Mouse (Mus musculus): ENCODE measurements at regions not wholly inside any gene's neighbourhood (a gene's known extent, or its start where the extent isn't known, plus 50 kb on each side); places are given as distances from the start of the nearest gene placed in this dataset.

- Histone ChIP-seq H3K36me3 (ENCODE audit: control insufficient read depth, insufficient read depth, low read length) (no peaks in the 10 kb centered on the region), H3K9me3 (ENCODE audit: control insufficient read depth, low read length) (no peaks in the 10 kb centered on the region), H3K4me1 (replicated peaks; ENCODE audit: control insufficient read depth, insufficient read depth, low read length) (no peaks in the 10 kb centered on the region), H3K27ac (ENCODE audit: low read depth, low read length) (no peak overlapping the region), H3K27me3 (ENCODE audit: control insufficient read depth, insufficient read depth, low read length) (no peaks in the 10 kb centered on the region), H3K4me3 (ENCODE audit: low read depth, low read length) (no peak overlapping the region), H3K4me2 (replicated peaks; ENCODE audit: low read depth, low read length) (no peak overlapping the region), H3K9ac (ENCODE audit: low read depth, low read length) (no peak overlapping the region)
- WGBS: 84% methylated on average over 3 of the region's 3 CpGs
- DNase-seq (ENCODE audit: low spot score) (no peak), ATAC-seq (ENCODE audit: low FRiP score) (no peak)
Measured at GRCm38 (mm10) chr11:7010858-7011257, 52.4 kb upstream of the Adcy1 start.

GRCm38 (mm10) chr11:6999329-6999728 lies 64.0 kb upstream of the Adcy1 start:
- H3K4me1 ChIP-seq (replicated peaks; ENCODE audit: control insufficient read depth, insufficient read depth, low read length): no peaks in the 10 kb centered on the region
- DNase-seq (ENCODE audit: low spot score) (no peak), ATAC-seq (ENCODE audit: low FRiP score) (no peak)
- no peaks in the 10 kb centered on the region for H3K36me3 ChIP-seq (ENCODE audit: control insufficient read depth, insufficient read depth, low read length)
- no peak overlapping the region for H3K4me2 ChIP-seq (replicated peaks; ENCODE audit: low read depth, low read length)
- H3K4me3 ChIP-seq (ENCODE audit: low read depth, low read length): no peak overlapping the region
- H3K27ac ChIP-seq (ENCODE audit: low read depth, low read length): no peak overlapping the region
- no peak overlapping the region for H3K9ac ChIP-seq (ENCODE audit: low read depth, low read length)
- no peaks in the 10 kb centered on the region for H3K27me3 ChIP-seq (ENCODE audit: control insufficient read depth, insufficient read depth, low read length)
- H3K9me3 ChIP-seq (ENCODE audit: control insufficient read depth, low read length): no peaks in the 10 kb centered on the region

- H3K9me3 ChIP-seq (ENCODE audit: control insufficient read depth, low read length): no peaks in the 10 kb centered on the region
- WGBS: 70% methylated on average over 1 of the region's 1 CpGs
- DNase-seq (ENCODE audit: low spot score): no peak
- H3K4me3 ChIP-seq (ENCODE audit: low read depth, low read length): no peak overlapping the region
- no peak overlapping the region for H3K9ac ChIP-seq (ENCODE audit: low read depth, low read length)
- no peak overlapping the region for H3K4me2 ChIP-seq (replicated peaks; ENCODE audit: low read depth, low read length)
- no peak for ATAC-seq (ENCODE audit: low FRiP score)
- no peaks in the 10 kb centered on the region for H3K4me1 ChIP-seq (replicated peaks; ENCODE audit: control insufficient read depth, insufficient read depth, low read length)
- no peak overlapping the region for H3K27ac ChIP-seq (ENCODE audit: low read depth, low read length)
- no peaks in the 10 kb centered on the region for H3K27me3 ChIP-seq (ENCODE audit: control insufficient read depth, insufficient read depth, low read length)
- no peaks in the 10 kb centered on the region for H3K36me3 ChIP-seq (ENCODE audit: control insufficient read depth, insufficient read depth, low read length)
Measured at GRCm38 (mm10) chr11:6998810-6999209, 64.5 kb upstream of the Adcy1 start.

GRCm38 (mm10) chr11:6997508-6997907 lies 65.8 kb upstream of the Adcy1 start:
- Histone ChIP-seq H3K4me2 (replicated peaks; ENCODE audit: low read depth, low read length) (no peak overlapping the region), H3K4me3 (ENCODE audit: low read depth, low read length) (no peak overlapping the region), H3K9ac (ENCODE audit: low read depth, low read length) (no peak overlapping the region), H3K27ac (ENCODE audit: low read depth, low read length) (no peak overlapping the region), H3K9me3 (ENCODE audit: control insufficient read depth, low read length) (no peaks in the 10 kb centered on the region), H3K27me3 (ENCODE audit: control insufficient read depth, insufficient read depth, low read length) (no peaks in the 10 kb centered on the region), H3K4me1 (replicated peaks; ENCODE audit: control insufficient read depth, insufficient read depth, low read length) (no peaks in the 10 kb centered on the region), H3K36me3 (ENCODE audit: control insufficient read depth, insufficient read depth, low read length) (no peaks in the 10 kb centered on the region)
- WGBS: 82% methylated on average over 6 of the region's 6 CpGs
- ATAC-seq (ENCODE audit: low FRiP score): no peak
- no peak for DNase-seq (ENCODE audit: low spot score)

GRCm38 (mm10) chr11:6993731-6994130 lies 69.6 kb upstream of the Adcy1 start:
- no peaks in the 10 kb centered on the region for H3K36me3 ChIP-seq (ENCODE audit: control insufficient read depth, insufficient read depth, low read length)
- H3K4me2 ChIP-seq (replicated peaks; ENCODE audit: low read depth, low read length): no peak overlapping the region
- no peak overlapping the region for H3K4me3 ChIP-seq (ENCODE audit: low read depth, low read length)
- DNase-seq (ENCODE audit: low spot score) (no peak), ATAC-seq (ENCODE audit: low FRiP score) (no peak)
- H3K9me3 ChIP-seq (ENCODE audit: control insufficient read depth, low read length): no peaks in the 10 kb centered on the region
- WGBS: 98% methylated on average over 2 of the region's 2 CpGs
- H3K4me1 ChIP-seq (replicated peaks; ENCODE audit: control insufficient read depth, insufficient read depth, low read length): no peaks in the 10 kb centered on the region
- no peaks in the 10 kb centered on the region for H3K27me3 ChIP-seq (ENCODE audit: control insufficient read depth, insufficient read depth, low read length)
- H3K27ac ChIP-seq (ENCODE audit: low read depth, low read length): no peak overlapping the region
- H3K9ac ChIP-seq (ENCODE audit: low read depth, low read length): no peak overlapping the region

GRCm38 (mm10) chr11:6991626-6992025 lies 71.7 kb upstream of the Adcy1 start:
- WGBS: 86% methylated on average over 5 of the region's 5 CpGs
- no peak for ATAC-seq (ENCODE audit: low FRiP score)

GRCm38 (mm10) chr11:6990711-6991110 lies 72.6 kb upstream of the Adcy1 start:
- 71% methylated on average over 3 of the region's 3 CpGs for WGBS
- no peaks in the 10 kb centered on the region for H3K4me1 ChIP-seq (replicated peaks; ENCODE audit: control insufficient read depth, insufficient read depth, low read length)
- no peaks in the 10 kb centered on the region for H3K9me3 ChIP-seq (ENCODE audit: control insufficient read depth, low read length)
- ATAC-seq (ENCODE audit: low FRiP score) (no peak), DNase-seq (ENCODE audit: low spot score) (no peak)
- H3K27me3 ChIP-seq (ENCODE audit: control insufficient read depth, insufficient read depth, low read length): no peaks in the 10 kb centered on the region
- H3K27ac ChIP-seq (ENCODE audit: low read depth, low read length): no peak overlapping the region
- H3K9ac ChIP-seq (ENCODE audit: low read depth, low read length): no peak overlapping the region
- H3K4me3 ChIP-seq (ENCODE audit: low read depth, low read length): no peak overlapping the region
- no peaks in the 10 kb centered on the region for H3K36me3 ChIP-seq (ENCODE audit: control insufficient read depth, insufficient read depth, low read length)
- H3K4me2 ChIP-seq (replicated peaks; ENCODE audit: low read depth, low read length): no peak overlapping the region

More at GRCm38 (mm10) chr11:6991626-6992025, 71.7 kb upstream of the Adcy1 start:
- DNase-seq (ENCODE audit: low spot score): no peak
- Histone ChIP-seq H3K9me3 (ENCODE audit: control insufficient read depth, low read length) (no peaks in the 10 kb centered on the region), H3K27ac (ENCODE audit: low read depth, low read length) (no peak overlapping the region), H3K9ac (ENCODE audit: low read depth, low read length) (no peak overlapping the region), H3K4me2 (replicated peaks; ENCODE audit: low read depth, low read length) (no peak overlapping the region), H3K36me3 (ENCODE audit: control insufficient read depth, insufficient read depth, low read length) (no peaks in the 10 kb centered on the region), H3K4me3 (ENCODE audit: low read depth, low read length) (no peak overlapping the region), H3K4me1 (replicated peaks; ENCODE audit: control insufficient read depth, insufficient read depth, low read length) (no peaks in the 10 kb centered on the region), H3K27me3 (ENCODE audit: control insufficient read depth, insufficient read depth, low read length) (no peaks in the 10 kb centered on the region)

GRCm38 (mm10) chr11:6988884-6989824 lies 74.1 kb upstream of the Adcy1 start:
- Histone ChIP-seq H3K27me3 (ENCODE audit: control insufficient read depth, insufficient read depth, low read length) (no peaks in the 10 kb centered on the region), H3K9me3 (ENCODE audit: control insufficient read depth, low read length) (no peaks in the 10 kb centered on the region), H3K36me3 (ENCODE audit: control insufficient read depth, insufficient read depth, low read length) (no peaks in the 10 kb centered on the region), H3K27ac (ENCODE audit: low read depth, low read length) (no peak overlapping the region), H3K4me2 (replicated peaks; ENCODE audit: low read depth, low read length) (no peak overlapping the region), H3K4me1 (replicated peaks; ENCODE audit: control insufficient read depth, insufficient read depth, low read length) (no peaks in the 10 kb centered on the region), H3K9ac (ENCODE audit: low read depth, low read length) (no peak overlapping the region), H3K4me3 (ENCODE audit: low read depth, low read length) (no peak overlapping the region)
- no peak for DNase-seq (ENCODE audit: low spot score)
- 78% methylated on average over 8 of the region's 8 CpGs for WGBS
- ATAC-seq (ENCODE audit: low FRiP score): no peak

- Histone ChIP-seq H3K4me1 (replicated peaks; ENCODE audit: control insufficient read depth, insufficient read depth, low read length) (no peaks in the 10 kb centered on the region), H3K4me2 (replicated peaks; ENCODE audit: low read depth, low read length) (no peak overlapping the region), H3K4me3 (ENCODE audit: low read depth, low read length) (no peak overlapping the region), H3K36me3 (ENCODE audit: control insufficient read depth, insufficient read depth, low read length) (no peaks in the 10 kb centered on the region), H3K27ac (ENCODE audit: low read depth, low read length) (no peak overlapping the region), H3K9me3 (ENCODE audit: control insufficient read depth, low read length) (no peaks in the 10 kb centered on the region), H3K9ac (ENCODE audit: low read depth, low read length) (no peak overlapping the region), H3K27me3 (ENCODE audit: control insufficient read depth, insufficient read depth, low read length) (no peaks in the 10 kb centered on the region)
- ATAC-seq (ENCODE audit: low FRiP score): no peak
- no peak for DNase-seq (ENCODE audit: low spot score)
- WGBS: 64% methylated on average over 2 of the region's 2 CpGs
Measured at GRCm38 (mm10) chr11:6987995-6988394, 75.3 kb upstream of the Adcy1 start.

Measured in hindbrain, embryonic 11.5 days (tissue).